ENCODE assay signal across 16 mouse cellular contexts in the genomic region with DNA sequence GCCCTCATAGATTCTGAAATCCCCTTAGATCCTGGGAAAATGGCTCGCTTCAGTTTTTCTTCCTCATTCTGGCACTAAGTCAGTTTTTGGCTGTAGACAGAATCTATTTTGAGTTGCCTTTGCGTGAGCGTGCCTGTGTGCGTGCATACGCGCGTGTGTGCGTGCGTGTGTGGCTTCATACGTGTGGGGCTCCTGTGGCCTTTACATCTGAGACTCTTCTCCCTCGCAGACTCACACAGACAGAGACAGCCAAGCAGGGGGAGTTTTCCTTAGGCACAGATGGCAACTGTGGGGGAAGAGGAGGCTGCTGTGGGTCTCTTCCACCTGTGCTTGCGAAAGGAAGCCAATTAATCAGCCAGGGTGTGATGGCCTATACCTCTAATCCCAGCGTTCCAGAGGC. TPM values are rescaled to one million over a fixed set of nuclear protein-coding genes. Genes with fewer than 3 reads are reported as not detected.
DNase-seq lines count a peak whose midpoint lies in the region; ATAC-seq lines count a peak whose summit lies in the region.
"Had no signal": no experiment of that assay in that cellular context is flagged by ENCODE, and none has a peak within 500 bp of the region (broad histone marks: within the 10 kb centered on the region; RNA-seq: fewer than 3 reads in every experiment).

No protein-coding gene starts in this region.

- no peak overlapping the region for H3K4me3 ChIP-seq in limb, embryonic 12.5 days (replicated peaks)
- H3K4me3 ChIP-seq in limb, embryonic 10.5 days: no peak overlapping the region
- H3K4me3 ChIP-seq in forebrain, embryonic 15.5 days: no peak overlapping the region
- no peak overlapping the region for H3K4me3 ChIP-seq in heart, embryonic 10.5 days
- H3K4me3 ChIP-seq: erythroblast, embryonic 14.5 days; heart, embryonic 13.5 days had no signal

- no peak for DNase-seq in limb, embryonic 10.5 days (ENCODE audit: low spot score)
- peak; percentile 30 for DNase-seq in layer of hippocampus, adult 9-10 months (ENCODE audit: low spot score)
- DNase-seq in right cerebral cortex, postnatal 36 days (ENCODE audit: low spot score in 2 of 2): peak; percentile 49 to 60
- DNase-seq in heart, embryonic 10.5 days (ENCODE audit: low spot score): no peak
- DNase-seq in urinary bladder, postnatal 36 days (ENCODE audit: low spot score in 2 of 2): no peak
- DNase-seq in adrenal gland, adult 2 months: no peak
- DNase-seq: liver; lung, postnatal 36 days; retina, postnatal 1 day; thymus, adult 18-20 months had no signal

- H3K9ac ChIP-seq in limb, embryonic 12.5 days (replicated peaks): no peak overlapping the region
- H3K9ac ChIP-seq in forebrain, embryonic 15.5 days (replicated peaks): no peak overlapping the region
- H3K9ac ChIP-seq: heart, embryonic 13.5 days had no signal

- ATAC-seq in limb, embryonic 12.5 days (ENCODE audit: insufficient number of reproducible peaks, insufficient read depth, low FRiP score, low TSS enrichment, low read depth): no peak
- peak; percentile 64; the same call in 1 of the 2 replicates for ATAC-seq in forebrain, embryonic 15.5 days (replicated peaks)
- ATAC-seq: CD4-positive, CD25-positive, alpha-beta regulatory T cell, adult 4 months had no signal

- no peaks in the 10 kb centered on the region for H3K9me3 ChIP-seq in limb, embryonic 12.5 days
- no peaks in the 10 kb centered on the region for H3K9me3 ChIP-seq in limb, embryonic 10.5 days (replicated peaks)
- H3K9me3 ChIP-seq in forebrain, embryonic 15.5 days: no peaks in the 10 kb centered on the region
- H3K9me3 ChIP-seq in heart, embryonic 10.5 days: no peaks in the 10 kb centered on the region
- H3K9me3 ChIP-seq: heart, embryonic 13.5 days had no signal

- no peaks in the 10 kb centered on the region for H3K36me3 ChIP-seq in limb, embryonic 12.5 days
- H3K36me3 ChIP-seq in limb, embryonic 10.5 days: no peaks in the 10 kb centered on the region
- no peaks in the 10 kb centered on the region for H3K36me3 ChIP-seq in forebrain, embryonic 15.5 days
- H3K36me3 ChIP-seq in heart, embryonic 10.5 days: no peaks in the 10 kb centered on the region
- H3K36me3 ChIP-seq: heart, embryonic 13.5 days had no signal

- peaks cover 6% of the 10 kb centered on the region; the same call in 1 of the 2 replicates for H3K4me1 ChIP-seq in limb, embryonic 12.5 days (replicated peaks)
- H3K4me1 ChIP-seq in limb, embryonic 10.5 days: 0 out of 2 replicates have a peak, but pooled peaks cover 5% of the 10 kb centered on the region
- peaks cover 5% of the 10 kb centered on the region; the same call in 1 of the 2 replicates for H3K4me1 ChIP-seq in forebrain, embryonic 15.5 days
- H3K4me1 ChIP-seq in heart, embryonic 10.5 days: no peaks in the 10 kb centered on the region
- H3K4me1 ChIP-seq: heart, embryonic 13.5 days had no signal

- H3K27ac ChIP-seq in limb, embryonic 12.5 days: no peak overlapping the region
- H3K27ac ChIP-seq in limb, embryonic 10.5 days: no peak overlapping the region
- H3K27ac ChIP-seq in forebrain, embryonic 15.5 days (replicated peaks): peak overlapping the region; percentile 69
- no peak overlapping the region for H3K27ac ChIP-seq in heart, embryonic 10.5 days
- H3K27ac ChIP-seq: heart, embryonic 13.5 days; kidney, postnatal 0 days had no signal

- H3K27me3 ChIP-seq in limb, embryonic 12.5 days: no peaks in the 10 kb centered on the region
- H3K27me3 ChIP-seq in limb, embryonic 10.5 days (ENCODE audit: low read depth, poor library complexity, severe bottlenecking): no peaks in the 10 kb centered on the region
- no peaks in the 10 kb centered on the region for H3K27me3 ChIP-seq in forebrain, embryonic 15.5 days
- H3K27me3 ChIP-seq in heart, embryonic 10.5 days (ENCODE audit: insufficient read depth, poor library complexity, severe bottlenecking): no peaks in the 10 kb centered on the region

- 64% methylated on average over 13 of the region's 13 CpGs for WGBS in limb, embryonic 12.5 days
- WGBS in limb, embryonic 10.5 days: 68% methylated on average over 13 of the region's 13 CpGs
- WGBS in forebrain, embryonic 15.5 days: 53% methylated on average over 13 of the region's 13 CpGs
- WGBS in heart, embryonic 10.5 days: 61% methylated on average over 13 of the region's 13 CpGs

- peak overlapping the region; percentile 27; the same call in 1 of the 2 replicates for H3K4me2 ChIP-seq in limb, embryonic 12.5 days
- peak overlapping the region; percentile 11; the same call in 1 of the 2 replicates for H3K4me2 ChIP-seq in forebrain, embryonic 15.5 days (replicated peaks)
- H3K4me2 ChIP-seq: heart, embryonic 13.5 days had no signal

RNA-seq across cellular contexts. Expression of gene Ocm, which starts 20.9 kb away (rescaled TPM):
- polyA plus RNA-seq in limb, embryonic 12.5 days (2016; fragmentation: Nextera tagmentation; extraction: Ambion mirVana): not detected in 2 replicates
- polyA plus RNA-seq in limb, embryonic 10.5 days (2016; fragmentation: Nextera tagmentation; extraction: Ambion mirVana): not detected in 2 replicates
- not detected in 2 replicates for polyA plus RNA-seq in forebrain, embryonic 15.5 days (2015; fragmentation: Nextera tagmentation; extraction: Ambion mirVana)
- 0.21 TPM in 1 of 2 replicates, not detected in the other for polyA plus RNA-seq in heart, embryonic 10.5 days (2016; fragmentation: Nextera tagmentation; extraction: Ambion mirVana)
- not detected for total RNA-seq in adrenal gland, adult 2 months (2021)
- polyA plus RNA-seq in adrenal gland, adult 2 months (2012; rRNA removed): not detected in 2 replicates
- polyA plus RNA-seq: CD4-positive, CD25-positive, alpha-beta regulatory T cell, adult 4 months; erythroblast, embryonic 14.5 days; heart, embryonic 13.5 days had no signal

RNA-seq across cellular contexts. Expression of gene Ccz1, which starts 32.6 kb away (rescaled TPM):
- 97.7 and 104 TPM in 2 replicates for polyA plus RNA-seq in limb, embryonic 12.5 days (2016; fragmentation: Nextera tagmentation; extraction: Ambion mirVana)
- 98.8 and 99.4 TPM in 2 replicates for polyA plus RNA-seq in limb, embryonic 10.5 days (2016; fragmentation: Nextera tagmentation; extraction: Ambion mirVana)
- polyA plus RNA-seq in forebrain, embryonic 15.5 days (2015; fragmentation: Nextera tagmentation; extraction: Ambion mirVana): 90.9 and 94.3 TPM in 2 replicates
- 62.0 and 84.6 TPM in 2 replicates for polyA plus RNA-seq in heart, embryonic 10.5 days (2016; fragmentation: Nextera tagmentation; extraction: Ambion mirVana)
- 10 to 100 TPM; 51.1 to 57.1 TPM for total RNA-seq in adrenal gland, adult 2 months (2021)
- polyA plus RNA-seq in adrenal gland, adult 2 months (2012; rRNA removed): 3.5 and 6.6 TPM in 2 replicates

RNA-seq across cellular contexts. Expression of gene Lmtk2, which starts 52.9 kb away (rescaled TPM):
- polyA plus RNA-seq in limb, embryonic 12.5 days (2016; fragmentation: Nextera tagmentation; extraction: Ambion mirVana): 5.3 and 5.7 TPM in 2 replicates
- polyA plus RNA-seq in limb, embryonic 10.5 days (2016; fragmentation: Nextera tagmentation; extraction: Ambion mirVana): 5.7 and 5.9 TPM in 2 replicates
- 8.4 and 9.1 TPM in 2 replicates for polyA plus RNA-seq in forebrain, embryonic 15.5 days (2015; fragmentation: Nextera tagmentation; extraction: Ambion mirVana)
- polyA plus RNA-seq in heart, embryonic 10.5 days (2016; fragmentation: Nextera tagmentation; extraction: Ambion mirVana): 5.3 and 6.0 TPM in 2 replicates
- total RNA-seq in adrenal gland, adult 2 months (2021): 10 to 100 TPM; 32.1 to 36.1 TPM
- polyA plus RNA-seq in adrenal gland, adult 2 months (2012; rRNA removed): 14.4 and 14.6 TPM in 2 replicates

Comparison
In these comparisons a context has a peak if more than half of its experiments do, and no peak if none do; other contexts are left out.
1. DNase-seq: peak in layer of hippocampus, adult 9-10 months (single experiment) and right cerebral cortex, postnatal 36 days (2 of 2); none in limb, embryonic 10.5 days (single experiment), heart, embryonic 10.5 days (single experiment), urinary bladder, postnatal 36 days (0 of 2) and adrenal gland, adult 2 months (single experiment).